Mouse (Mus musculus): ENCODE results near the gene Erfe. TPM values are rescaled to one million over a fixed set of nuclear protein-coding genes. Genes with fewer than 3 reads are reported as not detected.

The Erfe gene
- 10.8 TPM for polyA plus RNA-seq (2014; fragmentation: Illumina TruSeq; extraction: RNeasy Lipid Tissue Mini Kit (QIAGEN cat#74804); ENCODE audit: low read depth, low replicate concordance)

GRCm38 (mm10) chr1:91366215-91367108 is at the start of gene Erfe:
Gene Erfe (plus strand): TSS chr1:91366430.

GRCm38 (mm10) chr1:91321760-91322438 is 44.3 kb upstream of the Erfe start, which contains the start of gene Espnl:
Gene Espnl (plus strand): TSS chr1:91322075.

GRCm38 (mm10) chr1:91350841-91351240 is 15.4 kb upstream of the Erfe start, which contains the start of gene Klhl30:
Gene Klhl30 (plus strand): TSS chr1:91351016.

GRCm38 (mm10) chr1:91398260-91399062 is 32.2 kb downstream of the Erfe start, which contains the start of gene Ilkap:
Gene Ilkap (minus strand): TSS chr1:91398815.

GRCm38 (mm10) chr1:91413898-91414594 is 47.8 kb downstream of the Erfe start, which contains the start of gene Hes6:
Gene Hes6 (minus strand): TSS chr1:91414038.

Other genes with a start within 250 kb of the Erfe start
- 0.88 TPM for gene Rbm44, start 221.3 kb upstream of the Erfe start, polyA plus RNA-seq (2014; fragmentation: Illumina TruSeq; extraction: RNeasy Lipid Tissue Mini Kit (QIAGEN cat#74804); ENCODE audit: low read depth, low replicate concordance)
- 8.0 TPM for gene Ramp1, start 186.6 kb upstream of the Erfe start, polyA plus RNA-seq (2014; fragmentation: Illumina TruSeq; extraction: RNeasy Lipid Tissue Mini Kit (QIAGEN cat#74804); ENCODE audit: low read depth, low replicate concordance)
- 97.8 TPM for gene Ube2f, start 116.1 kb upstream of the Erfe start, polyA plus RNA-seq (2014; fragmentation: Illumina TruSeq; extraction: RNeasy Lipid Tissue Mini Kit (QIAGEN cat#74804); ENCODE audit: low read depth, low replicate concordance)
- 3.8 TPM for gene Scly, start 68.1 kb upstream of the Erfe start, polyA plus RNA-seq (2014; fragmentation: Illumina TruSeq; extraction: RNeasy Lipid Tissue Mini Kit (QIAGEN cat#74804); ENCODE audit: low read depth, low replicate concordance)
- gene Espnl, start 44.4 kb upstream of the Erfe start, polyA plus RNA-seq (2014; fragmentation: Illumina TruSeq; extraction: RNeasy Lipid Tissue Mini Kit (QIAGEN cat#74804); ENCODE audit: low read depth, low replicate concordance): not detected
- 0.35 TPM for gene Klhl30, start 15.4 kb upstream of the Erfe start, polyA plus RNA-seq (2014; fragmentation: Illumina TruSeq; extraction: RNeasy Lipid Tissue Mini Kit (QIAGEN cat#74804); ENCODE audit: low read depth, low replicate concordance)
- 60.5 TPM for gene Ilkap, start 32.4 kb downstream of the Erfe start, polyA plus RNA-seq (2014; fragmentation: Illumina TruSeq; extraction: RNeasy Lipid Tissue Mini Kit (QIAGEN cat#74804); ENCODE audit: low read depth, low replicate concordance)
- 0.88 TPM for gene Hes6, start 47.6 kb downstream of the Erfe start, polyA plus RNA-seq (2014; fragmentation: Illumina TruSeq; extraction: RNeasy Lipid Tissue Mini Kit (QIAGEN cat#74804); ENCODE audit: low read depth, low replicate concordance)
- gene Per2, start 92.9 kb downstream of the Erfe start, polyA plus RNA-seq (2014; fragmentation: Illumina TruSeq; extraction: RNeasy Lipid Tissue Mini Kit (QIAGEN cat#74804); ENCODE audit: low read depth, low replicate concordance): 7.3 TPM
- 4.4 TPM for gene Traf3ip1, start 128.2 kb downstream of the Erfe start, polyA plus RNA-seq (2014; fragmentation: Illumina TruSeq; extraction: RNeasy Lipid Tissue Mini Kit (QIAGEN cat#74804); ENCODE audit: low read depth, low replicate concordance)
- 2.9 TPM for gene Asb1, start 174.1 kb downstream of the Erfe start, polyA plus RNA-seq (2014; fragmentation: Illumina TruSeq; extraction: RNeasy Lipid Tissue Mini Kit (QIAGEN cat#74804); ENCODE audit: low read depth, low replicate concordance)

Measured in sigmoid colon, adult 10 weeks (tissue).